Mouse (Mus musculus): Measurements from ENCODE around the gene Sco2.

Gene Sco2

GRCm38 (mm10) chr15:89323656-89324055 lies 50.0 kb downstream of the Sco2 start:
- no peak for DNase-seq (ENCODE audit: low spot score)

DNA sequence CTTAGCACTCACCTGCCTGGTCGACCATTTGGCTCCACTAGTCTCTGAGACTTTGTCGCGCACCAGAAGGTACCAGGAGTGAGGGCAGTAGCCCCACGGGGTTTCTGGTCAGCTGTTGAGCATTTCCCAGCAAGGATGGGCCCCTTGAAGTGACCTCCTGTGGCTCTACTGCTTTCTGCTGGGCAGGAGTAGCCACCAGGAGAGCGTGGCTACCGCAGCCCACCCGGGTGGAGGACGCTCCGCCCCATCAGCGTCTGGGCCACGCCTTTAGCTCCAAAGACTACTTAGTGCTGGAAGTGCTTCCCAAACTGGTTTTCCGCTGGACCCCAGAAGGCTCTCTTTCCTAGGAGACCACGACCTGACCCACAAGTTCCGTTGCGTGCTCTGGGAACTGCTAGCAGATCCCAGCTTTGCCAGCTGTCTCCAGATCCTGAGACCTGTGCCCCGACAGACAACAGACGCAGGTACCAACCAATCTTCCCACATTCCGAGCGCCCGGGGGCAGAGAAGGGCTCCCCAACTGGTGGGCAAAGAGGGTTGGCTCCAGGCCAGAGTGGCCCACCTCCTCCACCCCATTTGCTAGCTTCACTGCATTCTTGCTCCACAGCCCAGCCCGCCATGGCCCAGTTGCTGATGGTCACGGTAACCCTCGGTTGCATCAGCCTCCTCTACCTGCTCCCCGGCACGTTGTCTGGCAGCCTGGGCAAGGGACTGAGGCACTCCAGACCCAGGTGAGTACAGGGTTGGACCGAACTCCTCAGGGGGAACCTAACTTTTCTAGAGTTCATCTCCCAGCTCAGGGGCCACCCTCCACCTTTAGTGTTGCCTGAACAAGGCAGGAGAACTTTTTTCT lies 50.8 kb downstream of the Sco2 start, which contains the start of gene Adm2:
TSS of gene Adm2 (plus strand) at position 51 of the 853 bp plus-strand sequence.
- DNase-seq (ENCODE audit: low spot score), result no peak

All from lung, postnatal 25 days (tissue).